Comparison of ENCODE assay signal across 9 mouse cellular contexts in the genomic region with DNA sequence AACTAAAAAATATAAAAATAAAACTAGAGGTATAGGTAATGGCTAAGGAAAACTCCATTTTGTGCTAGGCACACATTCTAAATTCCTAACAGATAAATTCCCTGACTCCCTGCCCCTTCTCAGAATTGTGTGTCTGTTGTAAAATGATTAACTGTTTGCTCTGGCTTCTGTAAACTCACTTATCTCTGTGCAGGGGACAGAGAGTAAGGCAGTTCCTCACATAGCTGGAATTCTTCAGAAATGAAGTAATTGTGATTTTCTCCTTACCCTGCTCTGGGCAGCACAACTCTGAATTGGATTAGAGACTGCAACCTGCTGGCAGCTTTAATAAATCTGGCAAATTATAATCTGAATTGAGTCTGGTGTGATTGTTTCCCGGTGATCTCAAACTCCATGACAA. TPM values are rescaled to one million over a fixed set of nuclear protein-coding genes. Genes with fewer than 3 reads are reported as not detected.
DNase-seq lines count a peak whose midpoint lies in the region; ATAC-seq and TF ChIP-seq lines count a peak whose summit lies in the region.
"Not testable (repeated sequence)": the region's sequence is repeated elsewhere in the genome, so short reads cannot be mapped to it uniquely, and the experiment has no call there.
"Had no signal": no experiment of that assay in that cellular context is flagged by ENCODE, and none has a peak within 500 bp of the region (broad histone marks: within the 10 kb centered on the region; RNA-seq: fewer than 3 reads in every experiment).

No protein-coding gene starts in this region.

- 0 out of 2 replicates have a peak, but pooled peaks have one; percentile 49 for ATAC-seq in heart, embryonic 11.5 days (replicated peaks; ENCODE audit: insufficient number of reproducible peaks, low FRiP score, low TSS enrichment)
- ATAC-seq in heart, postnatal 0 days (ENCODE audit: insufficient read depth, low read depth): peak; percentile 44; the same call in 1 of the 2 replicates
- 0 out of 2 replicates have a peak, but pooled peaks have one; percentile 19 for ATAC-seq in intestine, postnatal 0 days
- ATAC-seq in liver, embryonic 13.5 days (ENCODE audit: low read depth): peak; percentile 61
- peak; percentile 75; the same call in 1 of the 2 replicates for ATAC-seq in lung, embryonic 14.5 days (ENCODE audit: insufficient read depth)

- not testable (repeated sequence) for H3K4me2 ChIP-seq in heart, embryonic 11.5 days; heart, postnatal 0 days (ENCODE audit: low read depth, low read length); intestine, postnatal 0 days (replicated peaks; ENCODE audit: low read depth); liver, embryonic 13.5 days; lung, embryonic 14.5 days

- not testable (repeated sequence) for H3K27me3 ChIP-seq in heart, embryonic 11.5 days (ENCODE audit: control insufficient read depth, insufficient read depth, low read length); heart, postnatal 0 days (ENCODE audit: control insufficient read depth, insufficient read depth, low read length); intestine, postnatal 0 days (replicated peaks; ENCODE audit: control insufficient read depth, insufficient read depth, low read length); liver, embryonic 13.5 days; lung, embryonic 14.5 days (ENCODE audit: insufficient read depth, low read length)

- H3K9ac ChIP-seq in heart, embryonic 11.5 days (ENCODE audit: low read depth, low read length); heart, postnatal 0 days (replicated peaks; ENCODE audit: low read depth, low read length); intestine, postnatal 0 days (ENCODE audit: low read depth, low read length); liver, embryonic 13.5 days; lung, embryonic 14.5 days: not testable (repeated sequence)

- H3K4me1 ChIP-seq in heart, embryonic 11.5 days (ENCODE audit: control insufficient read depth, insufficient read depth, low read length); heart, postnatal 0 days (ENCODE audit: control insufficient read depth, insufficient read depth); intestine, postnatal 0 days (replicated peaks; ENCODE audit: control insufficient read depth, insufficient read depth, low read length); liver, embryonic 13.5 days (replicated peaks); lung, embryonic 14.5 days (ENCODE audit: insufficient read depth): not testable (repeated sequence)

- not testable (repeated sequence) for TF ChIP-seq CTCF in heart, postnatal 0 days (IDR thresholded peaks at IDR 0.05; ENCODE audit: low read depth); intestine, postnatal 0 days (IDR thresholded peaks at IDR 0.05; ENCODE audit: low read depth); lung, embryonic 14.5 days (IDR thresholded peaks at IDR 0.05; ENCODE audit: low read depth)

- not testable (repeated sequence) for DNase-seq in heart, postnatal 0 days (ENCODE audit: low spot score); liver, embryonic 13.5 days; lung, embryonic 14.5 days
- peak; percentile 29 for DNase-seq in lung, postnatal 25 days (ENCODE audit: low spot score)

- not testable (repeated sequence) for H3K27ac ChIP-seq in heart, embryonic 11.5 days (ENCODE audit: low read depth, low read length); heart, postnatal 0 days (ENCODE audit: low read depth); intestine, postnatal 0 days (ENCODE audit: low read depth, low read length); liver, embryonic 13.5 days; lung, embryonic 14.5 days (ENCODE audit: low read depth)

- WGBS in heart, embryonic 11.5 days (ENCODE audit: insufficient replicate concordance): 32% methylated on average over 1 of the region's 1 CpGs
- WGBS in heart, postnatal 0 days: 24% methylated on average over 1 of the region's 1 CpGs
- WGBS in intestine, postnatal 0 days: 17% methylated on average over 1 of the region's 1 CpGs
- WGBS in liver, embryonic 13.5 days (ENCODE audit: insufficient replicate concordance): 44% methylated on average over 1 of the region's 1 CpGs
- WGBS in lung, embryonic 14.5 days: 18% methylated on average over 1 of the region's 1 CpGs

- not testable (repeated sequence) for TF ChIP-seq EP300 in heart, postnatal 0 days (IDR thresholded peaks at IDR 0.05; ENCODE audit: low read depth)

- not testable (repeated sequence) for H3K36me3 ChIP-seq in heart, embryonic 11.5 days (ENCODE audit: control insufficient read depth, insufficient read depth, low read length); heart, postnatal 0 days (replicated peaks; ENCODE audit: control insufficient read depth, insufficient read depth, low read length); intestine, postnatal 0 days (ENCODE audit: control insufficient read depth, insufficient read depth); liver, embryonic 13.5 days; lung, embryonic 14.5 days (ENCODE audit: insufficient read depth)

- H3K9me3 ChIP-seq in heart, embryonic 11.5 days (replicated peaks; ENCODE audit: control insufficient read depth, low read length); heart, postnatal 0 days (replicated peaks; ENCODE audit: control insufficient read depth, low read length); intestine, postnatal 0 days (ENCODE audit: control insufficient read depth); liver, embryonic 13.5 days (replicated peaks); lung, embryonic 14.5 days (ENCODE audit: low read depth, low read length): not testable (repeated sequence)

- H3K4me3 ChIP-seq in heart, embryonic 11.5 days (ENCODE audit: low read depth, low read length); heart, postnatal 0 days (ENCODE audit: low read depth, low read length); intestine, postnatal 0 days (ENCODE audit: low read depth, low read length); liver, embryonic 13.5 days (replicated peaks); lung, embryonic 14.5 days (ENCODE audit: low read depth, low read length): not testable (repeated sequence)

RNA-seq across cellular contexts. Expression of a gene that starts 24.9 kb away (rescaled TPM):
- polyA plus RNA-seq in heart, embryonic 11.5 days (2014; fragmentation: Nextera tagmentation; extraction: Ambion mirVana): 0.72 and 2.0 TPM in 2 replicates
- 10.7 and 42.5 TPM in 2 replicates for total RNA-seq in heart, postnatal 0 days (2014; rRNA removed; ENCODE audit: low replicate concordance)
- 3.7 and 4.6 TPM in 2 replicates for polyA plus RNA-seq in heart, postnatal 0 days (2015; fragmentation: Nextera tagmentation; extraction: Ambion mirVana)
- 2.7 and 2.9 TPM in 2 replicates for polyA plus RNA-seq in intestine, postnatal 0 days (2015; fragmentation: Nextera tagmentation; extraction: Ambion mirVana)
- polyA plus RNA-seq in liver, embryonic 13.5 days (2015; fragmentation: Nextera tagmentation; extraction: Ambion mirVana): 6.7 and 8.5 TPM in 2 replicates
- 4.2 and 4.9 TPM in 2 replicates for polyA plus RNA-seq in lung, embryonic 14.5 days (2014; fragmentation: Nextera tagmentation; extraction: Ambion mirVana)
- total RNA-seq: CH12.LX had no signal
- polyA plus RNA-seq: forebrain, embryonic 13.5 days; hindbrain, embryonic 14.5 days had no signal

RNA-seq across cellular contexts. Expression of a gene that starts 59.6 kb away (rescaled TPM):
- polyA plus RNA-seq in heart, embryonic 11.5 days (2014; fragmentation: Nextera tagmentation; extraction: Ambion mirVana): 8.7 and 10.5 TPM in 2 replicates
- 12.9 and 29.0 TPM in 2 replicates for total RNA-seq in heart, postnatal 0 days (2014; rRNA removed; ENCODE audit: low replicate concordance)
- polyA plus RNA-seq in heart, postnatal 0 days (2015; fragmentation: Nextera tagmentation; extraction: Ambion mirVana): 3.1 and 4.8 TPM in 2 replicates
- polyA plus RNA-seq in intestine, postnatal 0 days (2015; fragmentation: Nextera tagmentation; extraction: Ambion mirVana): 10.9 and 12.0 TPM in 2 replicates
- 4.7 and 5.3 TPM in 2 replicates for polyA plus RNA-seq in liver, embryonic 13.5 days (2015; fragmentation: Nextera tagmentation; extraction: Ambion mirVana)
- polyA plus RNA-seq in lung, embryonic 14.5 days (2014; fragmentation: Nextera tagmentation; extraction: Ambion mirVana): 8.2 and 8.8 TPM in 2 replicates

Comparison
In these comparisons a context has a peak if more than half of its experiments do, and no peak if none do; other contexts are left out.
1. ATAC-seq: peak in every context shown above with its lines; median percentile 75 in lung, embryonic 14.5 days; 61 in liver, embryonic 13.5 days; 49 in heart, embryonic 11.5 days; 44 in heart, postnatal 0 days; 19 in intestine, postnatal 0 days.